Mouse (Mus musculus) MEL (cell line): ENCODE data around the gene Olfr209. TPM values are rescaled to one million over a fixed set of nuclear protein-coding genes. Genes with fewer than 3 reads are reported as not detected.

Experiments
- DNase-seq: peaks from one replicate; pipeline ENCODE4 v3.0.0; 2011; ENCODE audit warnings: low read depth, low spot score
- H3K27ac ChIP-seq: 2 replicates; pipeline ENCODE4 v1.5.1; 2012; ENCODE audit warnings: low read depth, mild to moderate bottlenecking, control low read depth, low read length, moderate library complexity; ENCODE audit not compliant: control insufficient read depth
- H3K27me3 ChIP-seq, 2 experiments: fragments of 150-350 bp in 1 of 2; sonication (generic) in 1 of 2; 2 replicates each; pipeline ENCODE4 v1.6.1; 2012; ENCODE audit warnings: low read length in 2 of 2, mild to moderate bottlenecking in 2 of 2, improper control_type of control experiment in 1 of 2, moderate library complexity in 1 of 2; ENCODE audit not compliant: insufficient read depth in 2 of 2, control insufficient read depth in 1 of 2
- H3K36me3 ChIP-seq, 2 experiments: 2 replicates each; pipeline ENCODE4 v1.6.1; 2012 to 2014; ENCODE audit warnings: low read length in 2 of 2, improper control_type of control experiment in 1 of 2, inconsistent platforms in 1 of 2, mild to moderate bottlenecking in 1 of 2; ENCODE audit not compliant: insufficient read depth in 2 of 2, control insufficient read depth in 1 of 2
- H3K4me1 ChIP-seq, 2 experiments: fragments of 150-350 bp in 1 of 2; sonication (generic) in 1 of 2; 2 replicates each; pipeline ENCODE4 v1.6.1; 2012; ENCODE audit warnings: low read length in 2 of 2, improper control_type of control experiment in 1 of 2, mild to moderate bottlenecking in 1 of 2; ENCODE audit not compliant: insufficient read depth in 2 of 2, control insufficient read depth in 1 of 2
- H3K4me3 ChIP-seq, 2 experiments: fragments of 150-350 bp in 1 of 2; sonication (generic) in 1 of 2; 2 replicates each; pipeline ENCODE4 v1.5.1; 2012; ENCODE audit warnings: low read depth in 2 of 2, low read length in 2 of 2, mild to moderate bottlenecking in 2 of 2, moderate library complexity in 2 of 2, control low read depth in 1 of 2, improper control_type of control experiment in 1 of 2; ENCODE audit not compliant: control insufficient read depth in 1 of 2, insufficient read depth in 1 of 2
- H3K79me2 ChIP-seq: 2 replicates; pipeline ENCODE4 v1.6.1; 2012; ENCODE audit warnings: mild to moderate bottlenecking, low read length, moderate library complexity; ENCODE audit not compliant: control insufficient read depth, poor library complexity, insufficient read depth
- H3K9ac ChIP-seq: 2 replicates; pipeline ENCODE4 v1.6.1; 2012; ENCODE audit warnings: low read depth, mild to moderate bottlenecking, control low read depth, low read length, moderate library complexity; ENCODE audit not compliant: control insufficient read depth, poor library complexity, severe bottlenecking
- H3K9me3 ChIP-seq: fragments of 150-350 bp; sonication (generic); replicated peaks from 2 replicates; pipeline ENCODE4 v1.6.1; 2012; ENCODE audit warnings: mild to moderate bottlenecking, low read length, improper control_type of control experiment, moderate library complexity; ENCODE audit not compliant: insufficient read depth
- BHLHE40 ChIP-seq: IDR thresholded peaks from 2 replicates; pipeline ENCODE4 v1.6.1; 2012; ENCODE audit warnings: low read depth, mild to moderate bottlenecking, inconsistent platforms, low read length, improper control_type of control experiment, borderline replicate concordance
- CHD1 ChIP-seq: IDR thresholded peaks from 2 replicates; pipeline ENCODE4 v1.6.1; 2012; ENCODE audit warnings: low read depth, mild to moderate bottlenecking, inconsistent platforms, low read length, improper control_type of control experiment
- CTCF ChIP-seq, 3 experiments: IDR thresholded peaks in 2 of 3; conservative IDR thresholded peaks in 1 of 3; 2 replicates each; pipeline ENCODE4 v1.5.1; 2011 to 2012; ENCODE audit warnings: low read length in 3 of 3, low read depth in 2 of 3, mild to moderate bottlenecking in 2 of 3, improper control_type of control experiment in 1 of 3, inconsistent platforms in 1 of 3, mixed read lengths in 1 of 3, moderate library complexity in 1 of 3; ENCODE audit not compliant: control insufficient read depth in 1 of 3, insufficient read depth in 1 of 3, poor library complexity in 1 of 3, severe bottlenecking in 1 of 3
- E2F4 ChIP-seq: IDR thresholded peaks from 2 replicates; pipeline ENCODE4 v1.6.1; 2011; ENCODE audit warnings: low read depth, low read length, improper control_type of control experiment, borderline replicate concordance
- ELF1 ChIP-seq: IDR thresholded peaks from 2 replicates; pipeline ENCODE4 v1.6.1; 2014; ENCODE audit warnings: low read depth, mild to moderate bottlenecking, inconsistent platforms, low read length, improper control_type of control experiment, moderate library complexity
- EP300 ChIP-seq, 2 experiments: IDR thresholded peaks; 2 replicates each; pipeline ENCODE4 v1.6.1; 2011; ENCODE audit warnings: improper control_type of control experiment in 2 of 2, low read length in 2 of 2, low read depth in 1 of 2, mild to moderate bottlenecking in 1 of 2
- ETS1 ChIP-seq: IDR thresholded peaks from 2 replicates; pipeline ENCODE4 v1.6.1; 2012; ENCODE audit warnings: low read depth, mild to moderate bottlenecking, inconsistent platforms, low read length, improper control_type of control experiment, moderate library complexity
- JUND ChIP-seq: IDR thresholded peaks from 2 replicates; pipeline ENCODE4 v1.6.1; 2011; ENCODE audit warnings: low read depth, mild to moderate bottlenecking, improper control_type of control experiment, low read length
- KAT2A ChIP-seq: conservative IDR thresholded peaks from 2 replicates; pipeline ENCODE4 v1.6.1; 2012; ENCODE audit warnings: low read depth, low read length, improper control_type of control experiment, inconsistent platforms
- MAX ChIP-seq: IDR thresholded peaks from 2 replicates; pipeline ENCODE4 v1.6.1; 2011; ENCODE audit warnings: low read length, improper control_type of control experiment
- MAZ ChIP-seq: IDR thresholded peaks from 2 replicates; pipeline ENCODE4 v1.6.1; 2012; ENCODE audit warnings: low read depth, mild to moderate bottlenecking, inconsistent platforms, low read length, improper control_type of control experiment
- MEF2A ChIP-seq: IDR thresholded peaks from 2 replicates; pipeline ENCODE4 v1.6.1; 2014; ENCODE audit warnings: low read depth, mild to moderate bottlenecking, inconsistent platforms, low read length, improper control_type of control experiment; ENCODE audit not compliant: poor library complexity, insufficient replicate concordance, severe bottlenecking; ENCODE audit errors: extremely low read depth
- MXI1 ChIP-seq: IDR thresholded peaks from 2 replicates; pipeline ENCODE4 v1.6.1; 2011; ENCODE audit warnings: mild to moderate bottlenecking, low read depth, low read length, improper control_type of control experiment
- MYB ChIP-seq: IDR thresholded peaks from 2 replicates; pipeline ENCODE4 v1.6.1; 2011; ENCODE audit warnings: mild to moderate bottlenecking, low read depth, low read length, improper control_type of control experiment
- POLR2A ChIP-seq, 2 experiments: IDR thresholded peaks; 2 replicates each; pipeline ENCODE4 v1.6.1; 2011 to 2012; ENCODE audit warnings: low read length in 2 of 2, mild to moderate bottlenecking in 2 of 2, control low read depth in 1 of 2, improper control_type of control experiment in 1 of 2, low read depth in 1 of 2, moderate library complexity in 1 of 2; ENCODE audit not compliant: control insufficient read depth in 1 of 2, insufficient read depth in 1 of 2, poor library complexity in 1 of 2
- POLR2AphosphoS2 ChIP-seq: IDR thresholded peaks from 2 replicates; pipeline ENCODE4 v1.6.1; 2011; ENCODE audit warnings: low read length, improper control_type of control experiment
- POLR2AphosphoS5 ChIP-seq: IDR thresholded peaks from 2 replicates; pipeline ENCODE4 v1.6.1; 2012; ENCODE audit warnings: low read depth, borderline replicate concordance, mild to moderate bottlenecking, inconsistent platforms, low read length, moderate library complexity, mixed read lengths
- TAL1 ChIP-seq: IDR thresholded peaks from 2 replicates; pipeline ENCODE4 v1.6.1; 2012; ENCODE audit warnings: mild to moderate bottlenecking, inconsistent platforms, low read length, moderate library complexity, mixed read lengths
- TCF12 ChIP-seq: IDR thresholded peaks from 2 replicates; pipeline ENCODE4 v1.6.1; 2014; ENCODE audit warnings: low read depth, mild to moderate bottlenecking, inconsistent platforms, low read length, improper control_type of control experiment, moderate library complexity
- UBTF ChIP-seq: IDR thresholded peaks from 2 replicates; pipeline ENCODE4 v1.6.1; 2012; ENCODE audit warnings: low read depth, mild to moderate bottlenecking, inconsistent platforms, low read length, improper control_type of control experiment, moderate library complexity, borderline replicate concordance; ENCODE audit not compliant: insufficient read depth
- USF1 ChIP-seq: IDR thresholded peaks from 2 replicates; pipeline ENCODE4 v1.6.1; 2014; ENCODE audit warnings: low read depth, mild to moderate bottlenecking, inconsistent platforms, low read length, improper control_type of control experiment, moderate library complexity
- polyA plus RNA-seq, 2 experiments: library from polyadenylated mRNA; stranded (reverse) in 1 of 2; unstranded in 1 of 2; fragments of >175 nt in 1 of 2; fragments of >200 nt in 1 of 2; gene quantifications; 2 replicates each; pipeline versions ENCODE4 v1.2.1 to v1.2.4; 2012; ENCODE audit warnings: low replicate concordance in 2 of 2, low read depth in 1 of 2; ENCODE audit not compliant: insufficient read length in 2 of 2, insufficient read depth in 1 of 2, missing spikeins in 1 of 2
- total RNA-seq: library from RNA; depleted of rRNA; stranded (reverse); fragments of 300-350 nt; gene quantifications from 2 replicates; pipeline ENCODE4 v1.2.3, GENCODE M21; 2012

The Olfr209 gene
- total and polyA plus RNA-seq, 3 experiments: not detected

- DNase-seq: no peak
- Histone ChIP-seq H3K27me3 (no peaks in the 10 kb centered on the region), H3K9me3 (no peaks in the 10 kb centered on the region), H3K9ac (no peak within 1 kb of the TSS), H3K4me3 (no peak within 1 kb of the TSS), H3K4me1 (no peaks in the 10 kb centered on the region), H3K27ac (no peak within 1 kb of the TSS), H3K36me3 (no peaks in the 10 kb centered on the region), H3K79me2 (no peaks in the 10 kb centered on the region)
- TF ChIP-seq POLR2A (IDR thresholded peaks at IDR 0.05; ENCODE audit: control insufficient read depth in 1 of 2, insufficient read depth in 1 of 2, low read depth in 1 of 2, low read length in 2 of 2, poor library complexity in 1 of 2) (no peak), EP300 (IDR thresholded peaks at IDR 0.05; ENCODE audit: low read depth in 1 of 2, low read length in 2 of 2) (no peak), MEF2A (no peak), POLR2AphosphoS2 (no peak), MAX (no peak), MYB (no peak), JUND (no peak), UBTF (no peak), TAL1 (no peak), ETS1 (no peak), USF1 (no peak), TCF12 (no peak), CTCF (IDR thresholded peaks at IDR 0.05 in 2 of 3, conservative IDR thresholded peaks at IDR 0.05 in 1 of 3; ENCODE audit: control insufficient read depth in 1 of 3, insufficient read depth in 1 of 3, low read depth in 2 of 3, low read length in 3 of 3, poor library complexity in 1 of 3, severe bottlenecking in 1 of 3) (no peak), CHD1 (no peak), KAT2A (no peak), MAZ (no peak), BHLHE40 (no peak), E2F4 (no peak), ELF1 (no peak), POLR2AphosphoS5 (no peak)
Measured at GRCm38 (mm10) chr16:59349146-59349545, 14.6 kb downstream of the Olfr209 start, which contains the start of gene Olfr206. Gene Olfr206, minus strand, starts transcription at chr16:59349246.

- H3K36me3 ChIP-seq: no peaks in the 10 kb centered on the region
- H3K9me3 ChIP-seq: no peaks in the 10 kb centered on the region
- no peak for TF ChIP-seq CTCF (IDR thresholded peaks at IDR 0.05 in 2 of 3, conservative IDR thresholded peaks at IDR 0.05 in 1 of 3; ENCODE audit: control insufficient read depth in 1 of 3, insufficient read depth in 1 of 3, low read depth in 2 of 3, low read length in 3 of 3, poor library complexity in 1 of 3, severe bottlenecking in 1 of 3)
- no peak for TF ChIP-seq MXI1
- H3K27me3 ChIP-seq: no peaks in the 10 kb centered on the region
- no peaks in the 10 kb centered on the region for H3K79me2 ChIP-seq
- DNase-seq: no peak
- H3K4me1 ChIP-seq: no peaks in the 10 kb centered on the region
- no peak within 1 kb of the TSS for H3K9ac ChIP-seq
- H3K4me3 ChIP-seq: no peak within 1 kb of the TSS
- no peak within 1 kb of the TSS for H3K27ac ChIP-seq
Measured at GRCm38 (mm10) chr16:59331038-59331437, 32.8 kb downstream of the Olfr209 start, which contains the start of gene Olfr205. Gene Olfr205, minus strand, starts transcription at chr16:59331138.
